Mouse (Mus musculus) megakaryocyte, embryonic 14.5 days (primary cell): ENCODE measurements at regions not wholly inside any gene's neighbourhood (a gene's known extent, or its start where the extent isn't known, plus 50 kb on each side); places are given as distances from the start of the nearest gene placed in this dataset.

Experiments
- FLI1 ChIP-seq: IDR thresholded peaks from 2 replicates; pipeline ENCODE4 v1.6.1; 2012; ENCODE audit warnings: low read length, inconsistent platforms, mixed read lengths
- GATA1 ChIP-seq: IDR thresholded peaks from 3 replicates; pipeline ENCODE4 v1.6.1; 2012; ENCODE audit warnings: mixed read lengths, low read length, inconsistent platforms, borderline replicate concordance

- TF ChIP-seq FLI1 (no peak), GATA1 (no peak)
Measured at GRCm38 (mm10) chr13:71461552-71461951, 502.0 kb downstream of the Irx1 start.
